Mouse (Mus musculus) hematopoietic stem cell, adult 5-6 weeks (primary cell): ENCODE measurements around the gene Ccdc6. TPM values are rescaled to one million over a fixed set of nuclear protein-coding genes. Genes with fewer than 3 reads are reported as not detected.

ENCODE experiments used
- ATAC-seq, 2 experiments: fragments of 125-278 bp in 1 of 2; replicated peaks in 1 of 2; 2 replicates each; pipeline ENCODE4 v1.8.0; 2016 to 2017; ENCODE audit warnings: inconsistent platforms in 2 of 2, mild to moderate bottlenecking in 2 of 2, moderate number of reproducible peaks in 2 of 2, low read depth in 1 of 2, moderate TSS enrichment in 1 of 2; ENCODE audit not compliant: low FRiP score in 2 of 2, poor library complexity in 2 of 2, severe bottlenecking in 2 of 2, insufficient read depth in 1 of 2, low TSS enrichment in 1 of 2
- total RNA-seq: library from RNA; stranded (forward); fragments of 172-1452, 232-1000 nt; gene quantifications from 2 replicates; pipeline ENCODE4 v1.2.3, GENCODE M21; 2017

The Ccdc6 gene
- 18.1 and 23.6 TPM in 2 replicates for total RNA-seq

DNA sequence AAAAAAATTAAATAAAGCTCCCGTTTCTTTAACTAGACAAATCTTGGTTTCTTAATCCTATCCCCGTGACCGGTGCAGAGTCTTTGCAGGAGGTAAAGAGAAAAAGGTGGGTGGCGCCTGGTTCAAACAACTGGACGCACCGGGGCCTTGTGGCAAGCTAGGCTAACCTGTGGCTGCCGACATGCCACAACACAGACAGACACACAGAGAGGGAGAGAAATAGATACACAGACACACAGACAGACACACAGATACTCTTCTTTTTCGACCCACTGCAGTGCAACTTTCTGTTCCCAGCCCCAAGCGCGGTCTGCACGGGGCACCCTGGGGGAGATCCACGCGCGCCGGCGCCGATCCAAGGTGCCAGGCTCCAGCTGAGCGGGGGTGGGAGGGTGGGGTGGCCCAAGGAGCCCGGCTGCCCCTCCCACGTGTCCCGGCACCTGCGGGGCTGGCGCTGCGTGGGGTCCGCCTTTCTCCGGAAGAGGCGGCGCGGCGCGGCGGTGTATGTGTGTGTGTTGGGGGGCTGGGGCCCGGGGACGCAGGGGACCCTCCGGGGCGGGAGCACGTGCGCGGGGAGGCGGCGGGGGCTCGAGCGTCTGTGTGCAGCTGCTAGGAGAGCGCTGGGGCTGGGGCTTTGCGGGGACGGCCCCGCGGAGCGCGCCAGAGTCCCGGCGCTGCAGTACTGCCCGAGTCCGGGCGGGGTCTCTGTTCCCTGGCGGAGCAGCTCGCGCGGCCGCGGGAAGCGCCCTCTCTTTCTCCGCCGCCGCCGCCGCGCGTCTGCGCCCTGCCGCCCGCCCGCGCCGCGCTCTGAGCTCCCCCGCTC, at the start of gene Ccdc6:
Gene Ccdc6 (plus strand): TSS at position 756 of the 823 bp plus-strand sequence.
- ATAC-seq = peak; percentile 50 to 66

DNA sequence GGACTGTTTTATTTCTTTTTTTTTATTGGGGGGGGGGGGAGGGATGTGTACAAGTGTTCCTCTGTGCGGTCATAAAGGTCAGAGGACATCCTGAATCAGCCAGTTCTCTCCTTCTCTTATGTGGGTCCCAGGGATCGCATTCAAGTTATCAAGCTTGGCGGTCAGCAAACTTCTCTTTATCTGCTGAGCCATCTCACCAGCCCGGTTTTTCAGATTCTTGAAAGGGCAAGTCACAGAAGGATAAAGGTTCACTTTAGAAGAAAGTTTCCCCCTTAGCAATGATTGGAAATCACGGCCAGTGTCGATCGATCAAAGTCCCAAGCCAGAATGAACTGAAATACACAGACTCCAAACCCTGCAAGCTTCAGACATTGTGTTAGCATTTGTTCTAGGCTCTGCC, 47.1 kb upstream of the Ccdc6 start:
- ATAC-seq = no peak

DNA sequence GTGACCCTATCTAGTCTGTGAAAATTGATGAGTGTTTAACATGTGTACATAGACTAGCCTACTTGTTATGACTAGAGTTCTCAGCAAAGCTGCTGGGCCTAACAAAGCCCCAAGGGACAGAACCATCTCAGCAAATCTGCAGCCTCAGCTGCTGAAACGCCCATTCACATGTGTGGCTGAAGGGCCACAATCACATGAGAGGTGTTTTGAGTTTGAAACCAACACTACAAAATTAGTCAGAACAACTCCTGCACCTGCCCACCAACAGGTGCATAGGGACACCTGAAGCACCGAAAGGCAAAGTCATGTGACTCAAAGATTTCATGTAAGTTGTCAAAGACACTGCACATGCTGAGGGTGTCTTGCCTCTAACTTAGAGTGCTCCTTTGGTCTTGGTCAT, 41.6 kb upstream of the Ccdc6 start:
- no peak for ATAC-seq

DNA sequence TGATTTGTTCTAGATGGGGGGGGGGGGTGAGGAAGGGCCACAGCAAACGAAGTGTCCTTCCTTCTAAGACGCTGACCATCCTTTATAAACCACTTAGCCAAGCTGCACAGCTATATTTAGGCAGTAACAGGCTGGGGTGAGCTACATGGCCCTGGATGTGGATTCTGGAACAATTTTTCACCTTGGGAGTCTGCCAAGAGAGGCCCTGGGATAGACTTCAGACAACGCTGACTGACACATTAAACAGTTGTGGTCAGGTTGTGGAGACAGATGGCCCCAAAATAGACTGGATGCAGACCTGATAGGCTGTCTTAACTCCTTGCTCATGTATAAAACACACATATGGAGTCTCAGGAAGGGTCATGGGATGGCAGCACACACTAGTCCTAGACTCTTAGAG, 39.9 kb upstream of the Ccdc6 start:
- ATAC-seq = no peak

DNA sequence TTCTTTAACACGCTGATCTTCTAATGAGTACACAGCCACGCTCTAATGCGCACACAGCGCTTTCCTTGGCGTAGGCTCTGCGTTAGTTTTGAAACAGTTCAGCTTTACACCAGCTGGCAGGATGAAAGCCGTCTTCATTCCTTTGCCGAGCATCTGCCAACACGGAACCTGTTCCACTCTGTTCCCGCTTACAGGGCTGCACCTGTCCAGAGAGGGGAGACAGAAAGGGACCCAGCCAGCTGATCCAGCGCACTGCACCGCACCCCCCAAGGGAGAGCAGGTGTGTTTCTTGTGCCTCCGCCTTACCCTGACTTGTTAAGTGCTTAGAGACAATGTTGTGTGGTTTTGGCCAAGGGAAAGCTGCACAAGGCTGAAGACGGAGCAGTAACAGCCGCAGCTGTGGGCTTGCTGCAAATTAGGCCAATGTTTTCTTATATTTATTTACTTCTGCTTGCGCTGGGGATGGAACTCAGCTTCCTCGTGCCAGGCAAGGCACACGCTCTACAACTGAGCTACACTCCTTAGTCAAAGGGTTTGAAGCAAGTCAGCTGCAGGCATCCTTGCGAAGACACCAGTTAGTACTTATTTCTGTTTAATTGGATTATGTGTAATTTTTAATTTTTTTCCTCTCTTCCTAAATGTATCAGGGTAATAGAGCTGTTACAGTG, 36.8 kb upstream of the Ccdc6 start:
- ATAC-seq = no peak

DNA sequence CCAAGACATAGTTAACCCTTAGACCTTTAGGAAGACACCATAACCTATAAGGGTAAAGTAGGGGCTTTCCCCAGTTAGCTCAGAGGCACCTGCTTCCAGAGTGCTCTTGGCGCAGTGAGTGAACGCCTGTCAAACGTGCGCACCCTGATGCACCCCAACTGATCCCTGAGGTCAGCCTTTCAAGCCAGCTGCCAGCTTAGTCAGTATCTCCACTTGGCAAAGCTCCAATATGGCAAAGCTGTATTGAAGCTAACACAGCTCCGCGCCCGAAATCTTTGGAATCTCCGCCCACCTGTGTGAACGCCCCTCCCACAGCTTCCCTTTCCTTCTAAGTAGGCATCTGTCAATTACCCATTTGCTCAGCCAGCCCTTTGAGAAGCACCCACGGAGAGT, 36.2 kb upstream of the Ccdc6 start:
- no peak; a peak in 1 of 4 replicates for ATAC-seq

DNA sequence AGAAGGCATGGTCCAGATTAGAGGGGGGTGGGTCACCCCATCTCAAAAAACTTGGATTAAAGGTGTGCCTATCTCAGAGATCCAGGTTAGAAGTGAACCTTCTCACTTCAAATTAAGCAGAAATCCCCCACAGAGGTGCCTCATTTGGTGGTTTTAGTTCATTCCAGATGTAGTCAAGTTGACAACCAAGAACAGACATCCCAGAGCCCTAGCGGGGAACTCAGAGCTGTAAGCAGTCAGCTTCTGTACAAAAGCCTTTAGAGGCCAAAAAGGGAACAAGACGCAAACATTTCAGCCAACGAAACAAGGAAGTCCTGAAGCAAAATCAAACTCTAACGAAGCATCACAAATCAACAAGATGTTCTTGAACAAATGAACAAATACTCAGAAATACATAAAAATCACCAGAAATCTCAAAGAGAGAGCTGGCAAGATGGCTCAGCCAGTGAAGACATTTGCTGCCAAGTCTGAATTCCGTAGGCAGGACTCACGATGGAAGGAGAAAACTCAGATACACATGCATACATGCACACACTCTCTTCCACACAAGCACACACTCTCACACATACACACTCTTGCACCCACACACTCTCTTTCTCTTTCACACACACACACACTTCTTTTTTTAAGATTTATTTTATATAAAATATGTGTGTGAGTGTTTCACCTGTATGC, 32.9 kb upstream of the Ccdc6 start:
- no peak for ATAC-seq

DNA sequence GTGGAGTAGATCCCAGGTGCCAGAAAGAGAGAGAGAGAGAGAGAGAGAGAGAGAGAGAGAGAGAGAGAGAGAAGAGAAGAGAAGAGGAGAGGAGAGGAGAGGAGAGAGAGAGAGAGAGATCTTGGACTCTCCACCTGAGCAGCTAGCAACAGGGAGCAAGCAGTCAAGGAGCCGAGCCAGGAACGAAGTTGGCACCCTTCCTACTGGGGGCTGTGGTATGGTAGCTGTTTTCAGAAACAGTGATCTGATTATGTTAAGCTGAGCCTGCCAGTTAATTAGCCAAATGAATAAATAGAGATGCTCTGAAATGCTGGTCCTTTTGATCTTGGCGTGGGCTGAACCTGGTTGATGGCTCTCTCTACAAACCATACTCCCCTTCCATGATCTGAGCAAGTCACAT, 31.7 kb upstream of the Ccdc6 start:
- ATAC-seq = no peak

DNA sequence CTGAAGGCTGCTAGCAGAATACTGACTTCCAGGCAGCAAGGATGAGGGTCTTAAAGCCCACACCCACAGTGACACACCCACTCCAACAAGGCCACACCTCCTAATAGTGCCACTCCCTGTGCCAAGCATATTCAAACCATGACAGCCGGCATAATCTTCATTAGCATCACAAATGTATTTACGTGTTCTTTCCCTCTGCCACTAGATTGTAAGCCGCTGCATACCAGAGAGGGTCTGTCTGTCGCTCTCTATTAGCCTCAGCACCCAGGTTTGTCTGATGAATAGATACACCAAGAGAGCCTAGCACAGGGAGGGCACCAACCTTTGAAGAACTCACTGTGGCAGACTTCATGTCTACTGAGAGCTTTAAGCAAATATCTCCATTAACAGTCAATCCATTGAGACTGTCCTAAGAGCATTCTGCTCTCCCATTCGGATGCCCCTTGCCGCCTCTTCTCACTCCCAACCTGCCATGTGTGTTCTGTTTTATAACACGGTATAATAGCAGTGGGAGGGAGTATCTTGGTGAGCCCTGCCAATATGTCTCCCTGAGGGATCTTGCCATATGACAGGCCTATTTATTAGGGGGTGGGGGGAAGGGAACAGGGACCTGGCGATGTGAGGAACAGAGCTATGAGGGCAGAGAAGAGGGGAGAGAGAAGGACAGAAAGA, 30.3 kb upstream of the Ccdc6 start:
- no peak for ATAC-seq

DNA sequence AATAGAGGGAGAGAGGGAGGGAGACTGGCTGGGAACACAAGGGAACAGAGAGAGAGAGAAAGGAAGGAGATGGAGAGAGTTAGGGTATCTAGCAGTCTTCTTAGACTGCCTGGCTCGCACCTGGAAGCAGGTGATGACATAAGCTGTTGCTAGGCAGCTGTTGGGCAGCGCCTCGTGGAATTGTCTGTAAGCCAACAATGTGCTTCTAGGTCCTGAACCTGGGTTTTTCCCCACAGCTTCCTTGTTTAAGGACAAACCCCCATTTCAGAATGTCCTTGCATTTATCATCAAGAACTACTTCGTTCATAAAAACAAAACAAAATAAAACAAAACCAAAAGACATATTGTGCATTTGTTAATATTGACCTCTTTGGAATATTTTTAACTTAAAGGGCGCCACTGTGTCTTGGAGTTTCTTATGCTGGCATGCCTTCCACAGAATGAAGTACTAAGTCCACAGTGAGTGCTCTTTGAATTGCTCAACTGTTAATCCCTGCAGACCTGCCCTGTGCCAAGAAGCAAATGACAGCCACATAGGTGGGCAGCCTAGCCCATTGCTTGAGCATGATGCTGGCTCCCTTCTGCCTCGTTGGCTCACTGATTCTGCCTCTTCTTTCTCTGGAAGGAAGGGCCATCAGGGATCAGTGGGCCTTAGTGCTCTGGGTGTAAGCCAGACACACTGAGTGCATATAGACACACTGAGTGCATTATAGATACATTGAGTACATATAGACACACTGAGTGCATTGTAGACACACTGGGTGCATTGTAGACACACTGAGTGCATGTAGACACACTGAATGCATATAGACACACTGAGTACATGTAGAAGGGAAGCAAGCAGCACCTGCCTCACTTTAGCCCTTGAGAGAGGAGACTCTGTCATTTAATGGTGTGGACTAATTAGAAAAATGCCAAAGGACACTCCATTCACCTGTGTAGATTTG, 29.5 kb upstream of the Ccdc6 start:
- ATAC-seq = no peak

DNA sequence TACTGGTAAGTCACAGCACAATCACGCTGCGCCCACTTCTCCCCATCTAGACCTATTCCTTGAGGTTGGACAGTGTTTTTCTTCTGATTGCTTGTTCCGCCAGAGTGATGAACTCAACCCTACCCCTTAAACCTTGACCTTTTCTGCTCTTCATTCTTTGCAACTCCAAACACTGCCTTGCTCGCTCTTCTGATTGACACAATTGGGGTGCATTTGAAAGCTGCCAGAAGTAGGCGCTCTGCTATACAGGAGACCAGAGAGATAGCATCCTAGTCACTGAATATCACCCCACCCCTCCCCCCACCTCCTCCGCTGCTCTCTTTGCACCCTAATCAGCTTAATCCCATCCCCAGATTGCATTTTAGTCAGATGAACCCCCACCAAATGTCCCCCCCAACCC, 27.6 kb upstream of the Ccdc6 start:
- no peak for ATAC-seq

DNA sequence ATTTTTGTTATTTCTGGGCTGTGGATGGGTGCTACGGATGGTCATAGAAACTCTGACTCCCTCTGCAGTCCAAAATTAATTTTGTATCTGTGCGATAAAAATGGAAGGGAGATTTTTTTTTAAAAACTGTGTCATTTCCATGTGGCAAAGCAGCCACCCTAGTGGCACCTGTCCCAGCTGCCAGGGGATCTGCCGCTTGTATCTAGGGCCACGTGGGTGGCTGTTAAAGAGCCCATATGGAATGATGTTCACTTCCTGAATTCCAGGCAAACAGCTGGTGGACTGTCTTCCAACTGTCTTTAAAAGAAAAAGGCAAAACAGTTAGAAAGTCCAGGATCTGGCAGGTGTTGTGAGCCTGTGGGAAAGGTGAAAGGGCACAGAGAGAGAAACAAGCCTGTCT, 25.6 kb upstream of the Ccdc6 start:
- no peak for ATAC-seq

DNA sequence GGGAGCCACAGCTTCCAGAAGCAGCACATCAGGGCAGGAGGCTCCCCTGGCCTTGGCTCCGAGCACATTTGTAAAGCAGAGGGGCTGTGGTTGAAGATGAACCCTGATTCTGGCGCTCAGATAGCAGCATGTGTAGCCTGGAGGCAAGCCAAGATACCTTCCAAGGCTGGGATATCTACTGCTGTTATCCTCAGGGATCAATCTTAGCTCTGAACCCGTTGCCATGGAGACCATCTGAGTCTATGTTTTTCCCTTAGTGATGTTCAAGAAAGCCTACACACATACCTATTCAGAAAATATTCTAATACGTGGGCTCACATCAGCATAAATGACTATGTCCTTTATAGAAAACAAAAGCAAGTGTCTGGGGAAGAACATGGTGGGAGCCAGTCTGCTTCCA, 19.5 kb upstream of the Ccdc6 start:
- ATAC-seq = no peak

DNA sequence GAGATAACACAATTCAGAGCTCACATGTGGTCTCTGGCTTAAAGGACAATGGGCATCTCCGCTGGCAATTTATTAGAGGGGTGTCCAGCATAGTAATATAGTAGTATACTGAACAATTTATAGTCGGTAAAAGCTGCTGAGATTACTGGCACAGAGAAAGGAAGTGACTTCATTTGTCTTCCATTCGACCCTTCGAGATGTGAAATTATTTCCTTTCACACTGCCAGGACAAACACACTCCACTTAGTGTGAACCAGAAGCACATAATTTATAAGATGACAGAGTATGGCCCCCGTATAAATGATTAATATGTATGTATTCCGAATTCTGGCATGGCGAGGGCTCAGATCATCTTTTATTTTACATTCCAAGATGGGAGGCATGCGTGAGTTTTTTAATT, 16.0 kb upstream of the Ccdc6 start:
- ATAC-seq = no peak

DNA sequence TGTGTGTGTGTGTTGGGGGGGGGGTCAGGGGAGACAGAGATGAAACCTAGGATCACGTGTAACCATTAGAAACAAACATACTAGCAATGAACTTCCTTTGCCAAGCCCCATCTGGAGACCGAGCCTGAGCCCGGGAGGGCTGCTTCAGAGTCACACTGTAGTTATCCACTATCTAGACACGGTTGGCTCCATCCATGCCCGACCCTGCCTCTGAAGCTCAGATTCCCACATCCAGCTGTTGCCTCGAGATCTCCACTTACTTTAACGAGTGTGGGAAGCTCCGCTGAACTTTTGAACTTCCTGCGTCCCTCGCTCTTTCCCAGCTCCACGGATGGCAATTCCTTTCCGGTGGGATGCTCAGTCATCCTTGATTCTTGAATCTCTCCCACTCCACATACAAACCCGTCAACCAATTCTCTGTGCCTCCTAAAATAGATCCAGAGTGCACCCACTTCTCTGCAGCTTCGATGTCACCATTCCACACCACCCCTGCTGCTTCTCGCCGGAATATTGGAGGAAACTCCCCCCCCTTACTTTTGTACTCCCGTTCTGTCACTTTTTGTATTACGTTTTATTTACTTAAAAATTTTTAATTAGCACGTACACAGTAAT, 15.3 kb upstream of the Ccdc6 start:
- no peak for ATAC-seq

DNA sequence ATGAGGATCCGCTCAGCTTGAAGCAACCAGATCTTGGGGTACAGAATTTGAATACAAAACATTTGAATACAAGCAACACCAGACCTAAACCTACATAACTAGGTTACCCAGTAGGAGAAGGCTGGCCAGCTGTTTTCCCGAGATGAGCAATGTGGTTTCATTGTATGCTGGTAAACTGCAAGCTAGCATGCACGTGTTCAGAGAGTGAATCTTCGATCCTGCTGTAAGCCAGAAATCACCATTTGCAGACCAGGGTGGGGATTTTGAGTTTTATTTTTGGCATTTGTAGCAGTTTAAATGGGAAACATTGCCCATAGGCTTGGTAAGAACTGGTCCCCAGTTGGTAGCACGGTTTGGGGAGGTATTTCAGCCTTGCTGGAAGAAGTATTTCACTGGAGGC, 13.7 kb upstream of the Ccdc6 start:
- ATAC-seq = no peak
